In genomic region chr11:78114676-78115366, GRCm38 (mm10) we compare ENCODE assay signal across 7 mouse cellular contexts. TPM values are rescaled to one million over a fixed set of nuclear protein-coding genes. Genes with fewer than 3 reads are reported as not detected.
DNase-seq lines count a peak whose midpoint lies in the region; ATAC-seq and TF ChIP-seq lines count a peak whose summit lies in the region.

No protein-coding gene starts in this region.

- ATAC-seq in liver, embryonic 12.5 days = no peak
- no peak for ATAC-seq in stomach, embryonic 16.5 days (ENCODE audit: insufficient read depth, low FRiP score)

- DNase-seq in spleen, adult 2 months (ENCODE audit: low read depth in 1 of 2, low spot score in 2 of 2) = no peak
- DNase-seq in spleen, postnatal 4 days (ENCODE audit: low spot score in 2 of 2) = no peak
- DNase-seq in forebrain, embryonic 10.5 days (ENCODE audit: extremely low spot score, low spot score) = peak; percentile 21
- DNase-seq in cerebellum, postnatal 36 days = no peak
- DNase-seq in gastrocnemius, postnatal 4 days (ENCODE audit: low spot score in 2 of 2) = no peak

- no peak for TF ChIP-seq POLR2A in spleen, adult 2 months (IDR thresholded peaks at IDR 0.05; ENCODE audit: low read depth, low read length)

- peak overlapping the region; percentile 89 for H3K4me2 ChIP-seq in liver, embryonic 12.5 days
- H3K4me2 ChIP-seq in stomach, embryonic 16.5 days (ENCODE audit: low read depth, low read length) = peak overlapping the region; percentile 83

- H3K9ac ChIP-seq in liver, embryonic 12.5 days = peak overlapping the region; percentile 73
- H3K9ac ChIP-seq in stomach, embryonic 16.5 days (ENCODE audit: low read length) = peak overlapping the region; percentile 82

- no peak overlapping the region; the same call in 1 of the 2 replicates for H3K27ac ChIP-seq in spleen, adult 2 months (ENCODE audit: insufficient read depth, low read length)
- H3K27ac ChIP-seq in forebrain, embryonic 10.5 days = peak overlapping the region; percentile 96
- peak overlapping the region; percentile 75 for H3K27ac ChIP-seq in liver, embryonic 12.5 days
- peak overlapping the region; percentile 36 for H3K27ac ChIP-seq in stomach, embryonic 16.5 days (ENCODE audit: low read length)

- H3K9me3 ChIP-seq in forebrain, embryonic 10.5 days = no peaks in the 10 kb centered on the region
- H3K9me3 ChIP-seq in liver, embryonic 12.5 days (replicated peaks) = no peaks in the 10 kb centered on the region
- no peaks in the 10 kb centered on the region for H3K9me3 ChIP-seq in stomach, embryonic 16.5 days (replicated peaks; ENCODE audit: control insufficient read depth, low read length)

- no peaks in the 10 kb centered on the region for H3K27me3 ChIP-seq in spleen, adult 2 months (ENCODE audit: control insufficient read depth, insufficient read depth, low read length)
- H3K27me3 ChIP-seq in forebrain, embryonic 10.5 days (ENCODE audit: poor library complexity, severe bottlenecking) = no peaks in the 10 kb centered on the region
- no peaks in the 10 kb centered on the region for H3K27me3 ChIP-seq in liver, embryonic 12.5 days (replicated peaks)
- H3K27me3 ChIP-seq in stomach, embryonic 16.5 days (ENCODE audit: control insufficient read depth, insufficient read depth, low read length) = no peaks in the 10 kb centered on the region

- peak overlapping the region; percentile 65; the same call in 1 of the 2 replicates for H3K4me3 ChIP-seq in spleen, adult 2 months (ENCODE audit: extremely low read depth, insufficient read depth, insufficient read length)
- H3K4me3 ChIP-seq in forebrain, embryonic 10.5 days = peak overlapping the region; percentile 74
- peak overlapping the region; percentile 72 for H3K4me3 ChIP-seq in liver, embryonic 12.5 days
- H3K4me3 ChIP-seq in stomach, embryonic 16.5 days (replicated peaks; ENCODE audit: low read length) = peak overlapping the region; percentile 88

- WGBS in spleen, adult 2 months = 24% methylated on average over 19 of the region's 19 CpGs
- 14% methylated on average over 19 of the region's 19 CpGs for WGBS in forebrain, embryonic 10.5 days
- 12% methylated on average over 19 of the region's 19 CpGs for WGBS in liver, embryonic 12.5 days (ENCODE audit: insufficient replicate concordance)
- WGBS in stomach, embryonic 16.5 days = 4% methylated on average over 19 of the region's 19 CpGs

- peaks cover 6% of the 10 kb centered on the region for H3K4me1 ChIP-seq in spleen, adult 2 months (ENCODE audit: control insufficient read depth, insufficient read depth, insufficient read length)
- peaks cover 41% of the 10 kb centered on the region for H3K4me1 ChIP-seq in forebrain, embryonic 10.5 days
- H3K4me1 ChIP-seq in liver, embryonic 12.5 days = peaks cover 63% of the 10 kb centered on the region
- H3K4me1 ChIP-seq in stomach, embryonic 16.5 days (ENCODE audit: control insufficient read depth, insufficient read depth, low read length) = peaks cover 16% of the 10 kb centered on the region

- TF ChIP-seq CTCF in spleen, adult 2 months (IDR thresholded peaks at IDR 0.05; ENCODE audit: extremely low read depth, insufficient read depth, insufficient read length, insufficient replicate concordance) = no peak

- H3K36me3 ChIP-seq in spleen, adult 2 months (ENCODE audit: control insufficient read depth, insufficient read depth, low read length) = no peaks in the 10 kb centered on the region
- 0 out of 2 replicates have a peak, but pooled peaks cover 3% of the 10 kb centered on the region for H3K36me3 ChIP-seq in forebrain, embryonic 10.5 days (replicated peaks)
- no peaks in the 10 kb centered on the region for H3K36me3 ChIP-seq in liver, embryonic 12.5 days
- H3K36me3 ChIP-seq in stomach, embryonic 16.5 days (ENCODE audit: control insufficient read depth, insufficient read depth, low read length) = no peaks in the 10 kb centered on the region

RNA-seq across cellular contexts. Expression of gene Fam222b, which starts 20.4 kb away (rescaled TPM):
- 12.5 and 15.2 TPM in 2 replicates for polyA plus RNA-seq in spleen, adult 2 months (2012; rRNA removed)
- 24.2 and 24.6 TPM in 2 replicates for polyA plus RNA-seq in forebrain, embryonic 10.5 days (2016; fragmentation: Nextera tagmentation; extraction: Ambion mirVana)
- polyA plus RNA-seq in liver, embryonic 12.5 days (2016; fragmentation: Nextera tagmentation; extraction: Ambion mirVana) = 6.0 and 6.7 TPM in 2 replicates
- polyA plus RNA-seq in stomach, embryonic 16.5 days (2015; fragmentation: Nextera tagmentation; extraction: Ambion mirVana) = 9.5 and 11.5 TPM in 2 replicates
- 10 to 100 TPM; 10.4 to 11.6 TPM for total RNA-seq in gastrocnemius, postnatal 4 days (2021)

RNA-seq across cellular contexts. Expression of gene Eral1, which starts 34.6 kb away (rescaled TPM):
- polyA plus RNA-seq in spleen, adult 2 months (2012; rRNA removed) = 21.4 and 27.0 TPM in 2 replicates
- polyA plus RNA-seq in forebrain, embryonic 10.5 days (2016; fragmentation: Nextera tagmentation; extraction: Ambion mirVana) = 39.7 and 40.7 TPM in 2 replicates
- 23.2 and 25.5 TPM in 2 replicates for polyA plus RNA-seq in liver, embryonic 12.5 days (2016; fragmentation: Nextera tagmentation; extraction: Ambion mirVana)
- polyA plus RNA-seq in stomach, embryonic 16.5 days (2015; fragmentation: Nextera tagmentation; extraction: Ambion mirVana) = 28.3 and 29.0 TPM in 2 replicates
- total RNA-seq in gastrocnemius, postnatal 4 days (2021) = 10 to 100 TPM; 20.9 to 21.4 TPM

RNA-seq across cellular contexts. Expression of gene Traf4, which starts 50.6 kb away (rescaled TPM):
- polyA plus RNA-seq in spleen, adult 2 months (2012; rRNA removed) = 43.4 and 54.3 TPM in 2 replicates
- 97.6 and 104 TPM in 2 replicates for polyA plus RNA-seq in forebrain, embryonic 10.5 days (2016; fragmentation: Nextera tagmentation; extraction: Ambion mirVana)
- 45.4 and 47.6 TPM in 2 replicates for polyA plus RNA-seq in liver, embryonic 12.5 days (2016; fragmentation: Nextera tagmentation; extraction: Ambion mirVana)
- 50.9 and 55.1 TPM in 2 replicates for polyA plus RNA-seq in stomach, embryonic 16.5 days (2015; fragmentation: Nextera tagmentation; extraction: Ambion mirVana)
- total RNA-seq in gastrocnemius, postnatal 4 days (2021) = 10 to 100 TPM; 36.5 to 41.4 TPM
